Mouse (Mus musculus): ENCODE results near the gene Ogfrl1.

- no peak for TF ChIP-seq CTCF (IDR thresholded peaks at IDR 0.05; ENCODE audit: low read depth)
- TF ChIP-seq EP300 (optimal IDR thresholded peaks at IDR 0.05): no peak
Measured at GRCm38 (mm10) chr1:23399552-23399951, 2.0 kb upstream of the Ogfrl1 start.

Data from stomach, postnatal 0 days (tissue).